Mouse (Mus musculus) frontal cortex, postnatal 25 days (tissue): ENCODE measurements at regions not wholly inside any gene's neighbourhood (a gene's known extent, or its start where the extent isn't known, plus 50 kb on each side); places are given as distances from the start of the nearest gene placed in this dataset.
A peak's percentile ranks its signal among the peaks of the same experiment; 100 is the strongest.

Experiments used
- DNase-seq, 2 experiments: peaks; one replicate each; pipeline ENCODE4 v3.0.0; 2022; ENCODE audit warnings: low spot score in 2 of 2

DNA sequence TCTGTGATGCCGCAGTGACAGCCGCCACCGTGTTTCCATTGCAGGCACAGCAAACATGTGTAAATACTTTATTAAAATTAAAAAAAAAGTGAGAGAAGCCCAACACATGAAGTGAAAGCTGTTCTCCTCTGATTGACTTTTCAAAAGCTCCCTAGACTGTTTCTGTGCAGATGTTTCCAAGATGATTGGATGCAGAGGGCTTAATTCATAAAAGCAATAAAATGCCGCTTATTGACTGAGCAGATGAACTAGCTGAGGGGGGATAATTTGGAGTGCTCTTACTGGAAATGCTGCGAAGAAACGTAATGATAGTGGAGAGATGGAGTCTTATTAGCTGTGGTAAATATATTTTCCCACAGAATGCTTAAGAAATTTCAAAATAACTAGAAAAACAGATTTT, 170.4 kb downstream of the Rnf144a start:
- DNase-seq: no peak

DNA sequence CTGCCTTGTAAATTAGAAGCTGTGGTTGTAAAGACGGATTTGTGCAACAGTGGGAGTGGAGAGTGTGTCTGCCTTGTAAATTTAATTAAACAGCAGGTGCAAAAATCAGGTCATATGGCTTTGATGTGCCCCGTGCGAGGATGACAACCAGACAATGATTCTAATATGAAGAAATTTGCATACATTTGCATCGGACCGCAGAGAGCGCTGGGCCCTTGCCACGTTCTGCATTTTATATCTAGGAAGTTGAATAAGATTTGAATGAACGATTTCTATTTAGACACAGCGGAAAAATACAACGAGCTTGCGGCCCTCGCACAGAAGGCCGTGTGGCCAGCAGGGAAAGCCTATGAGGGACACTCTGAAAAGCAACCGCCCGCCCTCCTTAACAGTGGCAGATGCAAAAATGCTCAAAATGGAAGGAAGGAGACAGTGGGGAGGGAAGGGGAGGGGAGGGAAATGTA, 187.5 kb downstream of the Rnf144a start:
- DNase-seq: peak in 1 of 2 experiments; percentile 15

DNA sequence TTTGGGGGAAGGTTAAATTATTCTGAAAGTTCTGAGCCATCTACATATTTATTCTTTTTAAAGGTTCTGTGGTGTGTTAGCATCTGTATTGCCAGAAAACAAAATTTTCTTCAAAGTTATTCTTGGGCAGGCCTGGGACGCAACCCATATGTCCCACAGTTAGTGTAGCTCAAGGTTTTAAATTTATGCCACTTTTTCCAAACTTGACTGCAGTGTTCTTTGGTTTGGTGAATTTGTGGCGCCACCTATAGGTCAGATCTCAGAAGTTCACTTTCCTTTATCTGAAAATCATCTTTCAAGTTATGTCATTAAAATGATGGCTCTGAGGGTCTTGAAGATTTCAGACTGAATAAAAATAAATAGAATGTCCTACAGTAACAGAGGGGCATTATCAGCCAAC, 188.7 kb downstream of the Rnf144a start:
- peak in 1 of 2 experiments; percentile 47 for DNase-seq

DNA sequence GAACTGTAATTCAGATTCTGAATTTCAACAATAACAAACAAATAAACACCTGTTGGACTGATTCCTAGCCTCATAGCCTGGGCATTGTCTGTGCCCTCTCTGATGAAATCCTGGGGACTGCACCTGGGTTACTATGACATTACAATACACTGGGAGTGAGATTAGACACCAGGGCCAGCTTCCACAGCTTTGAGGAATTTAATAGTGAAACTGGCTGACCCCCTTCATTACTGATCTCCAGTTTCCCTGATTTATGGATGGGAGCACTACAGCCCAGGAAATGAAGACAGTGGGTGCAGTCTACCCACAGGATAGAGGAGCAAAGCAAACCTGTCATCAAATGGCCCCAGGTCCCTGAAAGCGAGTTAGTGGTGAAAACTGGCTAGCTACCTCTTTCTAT, 202.6 kb downstream of the Rnf144a start:
- no peak for DNase-seq

DNA sequence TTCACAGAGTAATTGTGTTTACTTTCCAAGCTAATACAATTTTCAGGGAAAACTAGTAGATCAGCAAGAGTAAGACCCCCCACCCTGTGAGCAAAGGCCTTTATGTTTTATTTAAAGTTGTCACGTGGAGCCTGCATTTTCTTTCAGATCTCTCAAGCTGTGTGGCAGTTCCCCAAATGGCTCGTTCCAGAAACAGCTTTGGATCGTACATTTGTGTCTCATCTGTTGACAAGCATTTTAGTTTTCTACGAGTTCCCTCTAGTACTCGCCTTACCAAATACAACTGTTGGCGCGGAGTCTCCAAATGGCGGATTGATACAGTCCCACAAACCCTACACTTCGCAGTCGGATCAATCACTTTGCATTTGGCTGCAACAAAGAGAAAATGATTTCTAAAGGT, 203.6 kb downstream of the Rnf144a start:
- DNase-seq: no peak

DNA sequence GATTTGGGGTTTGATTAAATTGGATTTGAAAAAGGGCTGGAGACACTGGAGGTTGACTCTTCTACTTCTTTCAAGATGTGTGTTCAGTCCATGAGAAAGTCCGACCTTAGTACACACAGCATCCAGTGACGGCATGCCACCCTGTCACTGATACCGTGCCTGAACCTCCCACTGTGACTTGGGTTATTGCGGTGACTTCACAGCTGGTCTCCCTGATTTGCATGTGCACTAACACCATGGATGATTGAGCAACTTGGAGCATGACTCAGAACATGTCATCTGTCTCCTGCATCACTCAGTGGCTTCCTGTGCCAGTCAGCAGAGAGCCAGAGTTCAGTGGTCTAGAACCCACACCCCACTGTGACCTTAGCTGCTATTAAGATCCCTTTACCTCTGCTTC, 208.3 kb downstream of the Rnf144a start:
- no peak for DNase-seq

DNA sequence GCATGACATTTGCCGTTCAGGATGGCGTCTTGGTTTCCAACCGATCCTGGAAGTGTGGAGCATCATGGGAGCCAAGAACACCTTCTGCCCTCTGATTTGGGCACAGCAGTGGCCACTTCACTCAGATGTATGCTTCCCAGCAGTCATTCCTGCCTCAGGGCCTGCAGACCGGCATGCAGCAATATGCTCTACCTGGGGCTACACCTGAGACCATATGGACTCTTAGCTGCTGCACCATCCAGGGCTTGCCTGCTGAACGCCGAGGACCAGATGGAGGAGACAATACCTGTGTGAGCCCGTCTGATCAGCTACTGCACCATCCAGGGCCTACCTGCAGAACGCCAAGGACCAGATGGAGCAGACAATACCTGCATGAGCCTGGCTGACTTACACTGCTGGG, 209.0 kb downstream of the Rnf144a start:
- no peak for DNase-seq

DNA sequence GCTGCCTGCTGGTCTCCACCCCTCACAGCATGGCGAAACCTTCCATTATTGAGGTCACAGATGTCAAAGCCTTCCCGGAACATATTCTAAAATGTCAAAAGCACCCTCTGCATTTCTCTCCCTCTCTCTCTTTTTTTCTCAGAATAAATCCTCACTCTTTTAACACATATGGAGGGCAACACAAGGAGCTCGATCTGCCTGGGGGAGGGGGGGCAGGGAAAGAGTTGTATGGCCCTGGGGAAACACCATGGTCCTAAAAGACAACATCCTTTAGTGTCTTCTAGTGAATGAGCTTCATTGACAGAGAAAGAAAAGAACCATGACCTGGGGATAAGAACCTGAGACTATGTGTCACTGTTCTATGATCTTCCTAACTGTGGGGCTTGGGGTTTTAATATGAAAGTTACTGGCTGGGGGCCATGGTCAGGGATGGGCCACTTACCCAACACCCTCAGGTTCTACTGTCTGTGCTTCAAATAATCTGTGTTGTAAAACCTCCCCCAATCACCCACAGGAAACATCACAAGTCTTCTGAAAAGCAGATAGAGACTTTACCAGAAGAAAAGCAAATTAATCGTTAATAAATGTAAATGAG, 223.0 kb downstream of the Rnf144a start:
- DNase-seq: no peak

DNA sequence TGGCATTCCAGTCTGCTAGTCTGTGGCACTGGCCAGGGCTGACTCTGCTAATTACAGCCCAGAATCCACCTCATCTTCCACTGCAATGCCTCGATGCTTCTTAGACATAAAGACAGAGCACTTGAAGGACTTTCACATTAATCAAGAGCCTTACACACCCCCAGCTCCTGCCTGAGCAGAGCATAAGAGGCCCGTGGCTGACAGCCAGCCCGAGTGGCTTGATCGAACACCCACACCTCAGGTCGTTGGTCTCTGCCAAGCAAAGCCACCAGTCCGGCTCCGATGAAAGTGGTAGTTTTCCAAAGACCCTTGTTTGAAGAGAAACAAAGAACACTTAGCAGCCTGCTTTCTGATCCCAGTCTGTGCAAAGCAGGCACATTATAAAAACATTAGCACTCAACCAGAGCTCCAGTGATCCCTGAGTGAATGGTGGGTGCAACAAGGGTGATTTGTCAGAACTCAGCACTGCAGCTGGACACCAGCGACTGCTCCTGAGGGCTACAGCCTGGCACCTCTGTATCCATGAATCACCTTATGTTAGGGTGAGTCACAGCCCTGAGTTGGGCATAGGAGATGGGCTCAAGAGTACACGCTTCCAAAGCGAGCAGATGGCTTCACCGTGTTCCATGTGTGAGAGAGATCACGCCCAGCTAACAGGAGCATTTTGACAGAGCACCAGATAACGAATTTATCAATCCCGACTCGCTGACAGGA, 223.6 kb downstream of the Rnf144a start:
- DNase-seq: no peak

DNA sequence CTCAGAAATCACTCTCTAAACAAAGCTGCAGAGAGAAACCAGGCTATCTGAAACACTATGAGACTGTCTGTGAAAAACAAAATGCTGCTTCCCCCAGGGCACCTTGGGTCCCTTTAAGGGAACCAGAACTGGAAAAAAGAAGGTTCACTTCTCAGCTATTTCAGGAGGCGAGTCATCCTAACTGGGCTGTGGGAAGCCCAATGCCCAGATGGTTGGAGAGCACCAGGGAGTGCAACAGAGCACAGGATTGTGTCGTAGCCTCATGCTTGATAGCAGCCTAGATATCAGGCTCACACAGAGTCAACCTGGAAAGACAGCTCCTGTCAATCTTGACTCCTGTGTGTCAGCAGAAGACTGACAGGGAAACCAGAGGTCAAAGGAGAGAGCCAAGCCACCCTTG, 226.1 kb downstream of the Rnf144a start:
- no peak for DNase-seq

DNA sequence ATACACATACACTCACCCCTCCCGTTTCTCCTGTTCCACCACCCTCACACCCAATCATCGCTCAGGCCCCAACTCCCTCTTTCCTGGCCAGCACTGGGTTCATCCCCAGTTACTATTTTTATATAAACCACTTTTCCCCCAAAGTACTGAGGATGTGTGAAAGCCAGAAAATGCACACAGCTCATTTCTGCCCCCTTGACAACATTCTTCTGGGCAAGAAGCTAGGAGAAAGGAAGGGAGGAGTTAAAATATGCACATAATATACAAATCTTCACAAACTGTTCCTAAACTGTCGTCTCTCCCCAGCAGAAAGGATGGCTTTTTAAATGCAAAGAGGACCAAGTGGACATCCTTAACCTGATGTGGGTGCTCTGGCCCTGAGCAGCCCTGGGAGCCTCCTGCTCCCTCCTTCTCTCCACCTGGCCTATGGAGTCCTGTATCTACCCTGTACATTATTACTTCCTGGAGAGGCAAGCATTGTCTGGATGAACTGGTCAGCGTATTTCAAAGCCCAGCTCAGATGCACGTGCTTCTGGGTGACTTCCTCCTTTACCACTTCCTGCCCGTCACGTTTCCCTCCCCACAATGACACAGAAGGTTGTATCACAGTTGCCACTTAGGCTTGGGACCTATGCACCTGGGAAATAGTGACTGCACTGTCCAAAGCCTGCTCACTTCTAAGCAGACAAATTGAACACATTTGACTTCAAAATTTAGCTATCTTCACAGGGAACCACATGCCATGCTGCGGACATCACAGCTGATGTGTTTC, 227.8 kb downstream of the Rnf144a start:
- no peak for DNase-seq

DNA sequence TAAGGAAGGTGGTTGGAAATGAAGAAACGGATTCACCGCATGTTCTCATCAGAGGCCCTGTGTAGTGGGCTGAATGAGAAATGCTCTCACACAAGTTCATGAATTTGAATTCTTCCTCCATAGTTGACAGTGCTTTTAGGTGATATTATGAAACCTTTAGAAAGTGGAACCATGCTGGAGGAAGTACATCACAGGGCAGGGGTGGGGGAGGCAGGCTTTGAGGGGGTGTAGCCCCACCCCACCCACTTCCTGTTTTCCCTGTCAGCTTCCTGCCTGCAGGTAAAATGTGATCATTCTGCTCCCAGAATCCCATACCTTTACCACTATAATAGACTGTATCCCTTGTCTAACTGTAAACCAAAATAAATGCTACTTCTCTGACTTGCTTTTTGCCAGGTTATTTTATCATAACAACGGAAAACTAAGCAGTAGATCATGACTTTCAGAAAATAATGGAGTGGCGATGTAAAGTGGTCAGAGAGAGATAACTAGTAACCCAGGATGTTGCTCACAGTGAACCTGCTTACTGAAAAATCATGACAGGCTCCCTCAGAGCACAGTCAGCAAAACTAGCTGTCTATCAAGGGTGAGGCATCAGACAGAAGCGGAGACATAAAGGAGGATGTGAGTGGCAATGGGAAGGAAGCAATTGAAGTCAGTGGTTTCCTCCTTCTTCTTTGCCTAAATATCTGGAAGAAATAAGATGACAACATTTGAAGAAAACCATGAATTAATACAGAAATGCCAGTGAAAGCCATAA, 230.2 kb downstream of the Rnf144a start:
- no peak for DNase-seq

DNA sequence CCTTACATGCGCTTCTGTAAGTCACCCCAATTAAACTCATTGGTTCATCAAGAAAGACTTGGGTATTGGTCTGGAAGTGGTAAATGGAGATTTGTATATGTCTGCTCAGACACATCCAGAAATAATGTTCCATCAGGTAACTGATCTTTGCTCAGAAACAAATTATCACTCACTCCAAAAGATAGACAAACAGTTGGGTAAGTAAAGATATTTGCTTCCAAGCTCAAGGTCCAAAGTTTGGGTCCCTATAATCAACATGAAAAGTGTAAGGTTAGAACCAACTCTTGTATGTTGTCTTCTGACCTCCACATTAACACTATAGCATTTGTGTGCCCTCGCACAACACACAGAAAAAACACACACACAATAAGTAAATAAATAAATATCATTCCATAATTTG, 232.0 kb downstream of the Rnf144a start:
- no peak for DNase-seq

DNA sequence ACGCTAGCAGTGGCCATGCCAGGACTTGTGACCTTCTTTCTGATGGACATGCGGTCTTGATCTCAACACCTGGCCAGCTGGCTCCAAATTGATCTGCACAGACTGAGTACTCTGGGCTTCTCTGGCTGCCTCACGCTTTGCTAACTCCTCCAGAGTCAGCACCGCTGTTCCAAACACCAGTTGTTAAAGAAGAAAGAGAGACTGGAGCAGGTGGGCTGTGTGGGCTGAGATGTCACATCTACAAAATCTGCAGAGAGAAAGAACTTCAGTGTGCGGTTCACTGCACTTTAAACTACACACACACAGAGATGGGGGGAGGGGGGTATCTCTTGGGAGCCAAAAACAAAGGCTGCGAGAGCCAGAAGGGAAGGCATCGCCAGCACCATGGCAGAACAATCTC, 234.2 kb downstream of the Rnf144a start:
- DNase-seq: no peak

DNA sequence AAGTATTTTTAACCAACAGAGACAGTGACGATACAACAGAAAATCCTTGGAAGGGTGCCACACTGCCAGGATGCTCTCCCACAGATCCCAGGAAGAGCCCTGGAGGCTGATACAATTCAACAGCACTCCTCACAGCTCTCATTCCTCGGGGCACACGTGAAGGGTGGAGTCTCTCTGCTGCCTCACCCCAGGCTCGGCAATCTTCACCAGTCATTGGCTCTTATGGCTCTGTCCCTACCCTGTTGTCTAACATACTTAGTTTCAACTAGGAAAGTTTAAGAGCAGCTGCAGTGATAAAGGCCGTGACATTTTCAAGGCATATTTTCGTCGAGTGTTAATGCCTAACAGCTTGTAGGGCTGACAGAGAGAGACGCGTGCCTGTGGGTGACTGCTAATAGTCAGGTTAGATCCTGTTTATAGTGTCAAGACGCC, 238.8 kb downstream of the Rnf144a start:
- DNase-seq: no peak

DNA sequence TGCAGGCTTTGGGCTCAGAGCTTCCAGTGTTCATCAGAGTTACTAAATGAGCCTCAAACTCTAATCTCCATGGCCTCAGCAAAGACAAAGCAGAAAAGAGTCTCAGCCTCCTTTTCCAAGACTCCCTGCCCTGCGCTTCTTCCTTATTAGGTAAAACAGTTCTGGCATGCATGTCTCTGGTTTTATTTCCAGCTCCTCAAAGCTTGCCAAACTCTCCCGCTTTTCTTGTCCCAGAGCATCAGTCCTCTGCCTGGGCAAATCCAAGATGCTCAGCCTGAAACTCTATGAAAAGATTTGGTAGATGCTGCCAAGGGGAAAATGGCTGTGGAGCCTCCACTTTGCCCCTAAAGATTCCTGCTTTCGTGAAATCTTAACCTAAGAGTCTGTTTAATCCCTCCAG, 251.6 kb downstream of the Rnf144a start:
- DNase-seq: no peak

DNA sequence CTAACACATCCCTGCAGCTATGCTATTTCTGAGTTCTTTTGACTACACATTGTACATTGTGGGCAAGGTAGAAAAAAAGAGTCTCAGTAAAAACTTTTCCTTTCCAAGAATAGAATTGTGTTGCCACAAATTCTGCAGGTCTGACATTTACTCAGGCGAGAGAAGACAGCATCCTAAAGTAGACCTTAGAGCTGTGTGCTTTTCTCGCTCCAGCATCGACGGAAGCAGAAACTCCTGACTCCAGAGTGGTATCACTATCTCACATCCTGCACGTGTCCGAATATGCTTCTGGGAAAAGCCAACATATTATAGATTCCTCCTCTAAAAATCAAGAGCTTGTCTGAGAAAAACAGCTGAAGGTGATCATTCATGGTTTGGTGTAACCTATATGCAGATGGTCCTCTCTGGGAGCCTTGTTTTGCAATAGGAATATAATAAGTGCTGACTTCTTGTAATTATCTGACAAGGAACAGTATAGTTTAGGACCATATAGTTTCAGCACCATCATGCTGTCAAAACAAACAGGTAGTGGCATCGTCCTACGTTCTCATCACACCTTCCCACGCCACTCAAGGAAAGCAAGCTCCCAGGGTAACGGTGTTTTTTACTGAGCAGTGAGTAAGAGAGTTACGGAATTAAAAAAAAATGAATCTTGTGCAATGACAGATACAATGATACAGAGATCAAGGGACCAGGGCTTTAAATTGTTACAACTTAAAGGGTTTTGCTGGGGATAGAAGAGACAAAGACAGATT, 254.0 kb downstream of the Rnf144a start:
- no peak for DNase-seq

DNA sequence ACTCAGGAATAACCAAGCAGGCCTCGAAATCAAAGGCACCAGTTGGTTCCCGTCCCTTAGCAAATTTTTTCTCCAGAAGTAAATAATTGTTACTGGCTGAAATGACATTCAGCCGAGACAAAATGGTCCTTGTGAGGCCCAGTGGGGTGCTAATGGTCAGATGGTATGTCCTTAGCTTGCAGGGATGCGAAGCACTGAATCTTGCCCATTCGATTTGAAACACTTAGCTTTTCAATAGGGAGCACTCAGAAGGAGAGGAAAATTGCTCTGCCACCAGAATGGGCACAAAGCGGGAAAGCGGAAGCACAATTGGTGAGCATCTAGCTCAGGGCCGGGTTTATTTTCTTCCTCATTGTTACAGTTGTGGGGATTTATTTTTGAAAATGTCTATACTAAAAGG, 262.1 kb downstream of the Rnf144a start:
- DNase-seq: no peak

DNA sequence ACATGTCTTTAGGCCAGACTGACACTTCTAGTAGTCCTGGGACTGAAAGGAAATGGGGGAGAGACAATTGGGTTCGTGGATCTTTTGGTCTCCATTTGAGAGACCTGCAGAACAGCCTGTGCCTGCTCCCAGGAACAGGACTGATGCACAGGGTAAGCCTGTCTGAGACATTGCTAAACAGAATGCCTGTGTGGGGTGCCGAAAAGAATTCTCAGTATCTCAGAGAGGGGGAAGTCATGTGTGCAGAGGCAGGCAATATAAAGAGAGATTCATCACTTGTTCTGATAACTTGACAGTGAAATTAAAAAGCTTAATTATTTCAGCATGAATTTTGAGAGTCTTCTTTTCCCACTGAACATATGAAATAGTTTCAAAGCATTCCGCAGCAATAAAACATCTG, 268.7 kb downstream of the Rnf144a start:
- no peak for DNase-seq

DNA sequence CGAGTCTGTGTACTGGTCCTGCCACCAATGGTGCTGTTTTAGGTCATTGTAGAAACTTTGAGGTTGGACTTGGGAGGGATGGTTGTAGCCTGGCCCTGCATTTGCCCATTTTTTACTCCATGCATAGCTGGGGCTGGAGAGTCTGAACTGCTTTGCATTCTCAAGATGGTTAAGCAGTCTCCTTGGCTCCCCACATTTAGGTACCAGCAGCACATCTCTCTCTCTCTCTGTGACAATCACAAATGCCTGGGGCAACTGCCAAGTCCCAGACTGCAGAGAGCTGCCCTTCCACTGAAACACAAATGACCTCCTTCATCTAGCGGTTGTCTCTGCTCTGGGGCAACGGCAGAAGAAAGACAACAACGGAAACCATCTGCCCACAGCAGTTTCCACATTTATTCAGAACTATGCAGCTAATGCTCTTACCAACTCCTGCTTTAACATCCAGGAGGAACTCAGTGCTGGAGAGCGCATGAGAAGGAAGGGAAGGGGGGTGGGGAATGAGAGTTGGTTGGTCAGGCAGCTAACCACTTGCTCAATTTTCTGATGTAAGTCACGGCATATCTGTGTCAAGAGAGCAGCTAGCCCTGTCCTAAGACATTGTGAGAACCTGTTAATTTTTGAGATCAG, 269.9 kb downstream of the Rnf144a start:
- no peak for DNase-seq

DNA sequence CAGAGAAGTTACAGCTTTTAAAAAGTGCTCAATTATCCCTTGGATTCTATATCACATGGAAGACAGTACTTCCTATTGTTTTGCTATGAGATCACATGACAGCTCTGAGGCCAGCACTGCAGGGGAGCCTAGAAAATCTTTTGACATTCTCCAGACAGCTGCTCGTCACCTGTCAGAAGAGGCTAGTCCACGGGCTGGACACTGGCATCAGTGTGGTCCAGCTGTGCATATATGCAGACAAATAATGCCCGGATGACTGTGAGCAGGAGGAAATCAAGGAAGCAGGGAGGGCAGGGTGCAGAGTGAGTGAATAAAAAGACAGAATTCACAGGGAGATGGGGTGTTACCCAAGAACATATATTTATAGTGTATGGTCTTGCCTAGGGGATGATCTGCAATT, 270.4 kb downstream of the Rnf144a start:
- DNase-seq: no peak
